Mouse (Mus musculus) frontal cortex, postnatal 14 days (tissue): Measurements from ENCODE around the gene Rsph1.
A peak's percentile ranks its signal among the peaks of the same experiment; 100 is the strongest.

ENCODE experiments used
- DNase-seq, 2 experiments: peaks; one replicate each; pipeline ENCODE4 v3.0.0; 2022; ENCODE audit warnings: low spot score in 2 of 2

Gene Rsph1

DNA sequence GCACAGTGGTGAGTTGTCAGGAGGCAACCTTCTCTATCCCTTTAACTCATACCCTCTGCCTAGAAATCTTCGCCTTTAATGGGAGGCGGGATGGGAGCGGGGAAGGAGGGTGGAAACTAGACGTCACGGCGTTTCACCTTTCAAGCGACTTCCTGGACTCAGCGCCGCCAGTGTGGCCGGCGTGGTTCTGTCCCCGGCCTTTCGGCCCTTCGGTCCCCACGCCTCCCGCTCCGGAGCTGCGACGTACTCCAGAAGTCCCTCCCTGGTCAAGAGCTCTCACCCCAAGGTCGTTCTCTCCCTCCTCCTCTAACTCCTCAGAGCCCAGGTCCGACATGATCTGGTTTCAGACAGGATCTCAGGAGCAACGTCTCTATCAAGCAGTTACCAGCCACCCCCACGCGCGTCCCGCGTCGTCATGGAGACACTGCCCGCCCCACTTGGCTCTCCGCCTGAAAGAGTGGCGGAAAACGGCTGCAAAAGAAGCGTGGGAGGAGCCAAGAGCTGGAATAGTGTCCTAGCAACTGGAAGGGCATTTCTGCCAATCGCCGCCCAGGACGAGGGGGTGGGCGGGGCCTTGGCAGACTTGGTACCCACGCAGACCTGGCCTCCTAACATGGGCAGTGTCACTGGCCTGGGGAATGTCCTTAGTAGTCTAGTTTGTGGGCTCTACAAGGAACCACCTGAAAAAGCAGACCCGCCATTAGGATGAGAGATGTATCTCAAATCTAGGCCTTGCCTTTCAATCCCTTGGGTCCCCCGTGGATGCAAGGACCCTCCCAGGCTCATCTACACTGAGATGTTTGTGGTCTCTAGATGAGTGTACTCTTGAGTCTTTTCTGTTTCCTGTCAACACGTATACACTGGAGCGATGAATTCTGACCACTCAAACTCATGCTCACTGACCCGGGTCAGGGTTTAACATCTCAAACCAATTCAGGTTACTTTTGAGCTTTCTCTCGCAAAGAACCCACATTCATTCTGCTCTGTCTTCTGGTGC is at the start of gene Rsph1:
Gene Rsph1, minus strand, starts transcription at position 462 of the 997 bp plus-strand sequence.
- peak; percentile 100 for DNase-seq

DNA sequence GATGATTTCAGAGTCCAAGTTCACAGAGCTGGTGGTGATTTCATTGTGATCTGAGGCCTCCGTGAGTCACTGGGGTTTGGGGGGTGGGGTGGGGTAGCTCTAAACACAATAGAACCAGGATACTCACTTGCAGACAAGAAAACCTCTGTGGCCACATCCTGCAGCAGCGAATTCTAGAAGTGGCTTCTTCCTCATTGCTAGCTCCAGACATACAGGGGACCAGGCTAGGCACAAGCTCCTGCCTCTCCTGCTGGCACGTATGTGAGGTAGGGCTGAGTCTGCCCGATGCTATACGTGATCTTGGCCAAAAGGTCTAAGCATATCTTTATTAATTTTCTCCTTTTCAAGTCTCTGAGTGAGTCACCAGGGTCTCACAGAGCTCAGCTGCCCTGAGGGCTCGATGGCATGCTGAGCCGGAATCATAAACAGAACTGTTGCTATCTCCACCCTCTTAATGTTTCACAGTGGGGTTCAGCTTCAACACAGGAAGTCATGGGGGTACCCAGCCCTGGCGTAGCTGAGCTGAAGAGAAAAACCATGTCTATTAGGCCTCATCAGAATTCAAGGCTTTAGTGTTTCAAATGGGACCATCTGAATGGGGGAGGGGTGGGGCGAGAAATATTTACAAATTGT is 49.2 kb upstream of the Rsph1 start:
- no peak for DNase-seq

DNA sequence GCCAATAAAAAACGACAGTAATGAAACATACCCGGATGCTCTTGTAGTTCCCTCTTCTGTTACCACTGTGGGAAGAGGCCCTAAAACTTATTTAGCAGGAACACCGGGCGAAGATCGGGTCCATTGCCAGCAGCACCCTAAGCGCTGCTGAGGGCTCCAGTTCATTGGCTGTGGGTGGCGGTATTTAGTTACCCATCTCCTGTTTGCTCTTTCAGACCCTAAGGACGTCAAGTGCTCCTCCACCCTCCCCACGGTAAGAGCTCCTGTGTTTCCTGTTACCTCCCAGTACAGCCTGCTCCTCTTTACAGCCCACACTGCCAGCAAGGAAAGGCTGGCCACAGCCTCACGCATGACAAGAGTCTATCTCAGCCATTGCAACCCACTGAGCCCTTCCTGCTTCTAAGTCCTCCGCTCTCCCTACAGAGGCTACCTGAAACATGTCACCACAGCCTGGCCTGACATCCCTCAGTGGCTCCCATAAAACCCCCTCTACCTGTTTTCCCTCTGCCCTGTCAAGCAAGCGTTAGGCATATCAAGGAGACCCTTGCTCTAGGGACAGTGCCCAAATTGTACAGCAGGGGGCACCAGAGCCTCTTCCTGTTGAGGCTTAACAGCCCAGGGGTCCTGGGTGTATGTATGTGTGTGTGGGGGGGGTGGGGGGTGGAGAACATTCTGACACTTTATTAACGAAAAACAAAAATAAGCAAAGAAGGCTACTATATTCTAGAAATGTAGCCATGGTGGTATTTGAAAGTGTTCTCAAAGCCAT is 48.5 kb upstream of the Rsph1 start:
- no peak for DNase-seq

GRCm38 (mm10) chr17:31324227-31324626 is 47.0 kb upstream of the Rsph1 start:
- DNase-seq: no peak

GRCm38 (mm10) chr17:31323379-31323778 is 46.2 kb upstream of the Rsph1 start:
- DNase-seq: no peak

GRCm38 (mm10) chr17:31322446-31322845 is 45.3 kb upstream of the Rsph1 start:
- no peak for DNase-seq

GRCm38 (mm10) chr17:31321425-31321824 is 44.2 kb upstream of the Rsph1 start:
- DNase-seq: peak; percentile 70 to 76

- no peak for DNase-seq
These were observed 42.0 kb upstream of the Rsph1 start for GRCm38 (mm10) chr17:31318906-31319767.

- no peak for DNase-seq
These were observed 40.5 kb upstream of the Rsph1 start for GRCm38 (mm10) chr17:31317521-31318272.

GRCm38 (mm10) chr17:31316998-31317397 is 39.8 kb upstream of the Rsph1 start:
- no peak for DNase-seq

- DNase-seq: no peak
These were observed 38.8 kb upstream of the Rsph1 start for GRCm38 (mm10) chr17:31315993-31316392.

DNA sequence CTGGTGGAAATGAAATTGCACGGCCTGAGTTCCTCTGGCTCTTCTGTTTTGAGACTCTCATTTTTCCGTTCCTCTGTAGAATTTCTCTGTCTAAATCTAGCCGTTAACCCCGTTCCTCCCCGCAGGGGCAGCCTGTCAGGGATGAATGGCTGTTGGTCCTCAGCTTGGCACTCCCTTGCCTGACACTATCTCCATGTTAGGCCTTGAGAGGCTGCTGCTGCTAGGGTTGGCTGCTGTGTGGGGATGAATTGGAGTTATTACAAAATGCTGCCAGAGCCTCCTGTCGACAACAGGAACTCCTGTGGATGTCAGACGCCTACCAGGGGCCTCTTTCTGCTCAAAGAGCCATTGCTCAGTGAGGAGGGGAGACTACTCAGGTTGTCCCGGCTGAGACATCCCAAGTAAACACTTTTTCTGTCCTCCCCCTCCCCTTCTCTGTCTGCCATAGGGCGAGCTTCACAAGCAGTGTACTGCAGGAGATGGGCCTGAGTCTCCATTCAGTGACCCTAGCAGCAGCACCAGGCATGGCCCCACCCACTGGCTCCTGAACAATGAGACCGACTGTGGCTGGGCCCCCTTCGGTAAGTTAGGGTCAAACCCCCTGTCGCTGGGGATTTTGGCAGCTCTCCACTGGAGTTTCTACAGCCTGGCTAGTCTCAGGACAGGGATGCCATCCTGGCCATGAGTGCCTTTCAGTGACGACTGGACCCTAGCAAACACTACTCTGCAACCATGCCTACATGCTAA is 38.0 kb upstream of the Rsph1 start:
- DNase-seq: no peak

DNA sequence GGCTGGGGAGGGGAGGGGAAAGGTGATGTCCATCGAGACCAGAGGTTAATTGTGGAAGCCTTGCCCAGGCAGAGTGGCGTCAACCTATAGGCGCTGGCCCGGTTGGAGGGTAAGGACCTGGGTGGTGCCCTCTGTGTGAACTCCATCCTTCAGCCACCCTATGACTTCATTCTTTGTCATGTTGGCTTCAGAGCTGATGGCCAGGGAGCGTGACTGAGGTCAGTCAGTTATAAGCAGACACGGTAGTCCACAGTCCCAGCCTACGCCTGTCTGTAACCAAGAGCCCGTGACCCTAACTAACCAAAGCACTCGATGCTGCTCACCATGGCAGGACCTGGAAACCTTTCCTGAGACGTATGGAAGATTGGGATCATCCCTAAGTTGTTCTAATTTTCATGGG is 35.5 kb upstream of the Rsph1 start:
- DNase-seq: no peak

DNA sequence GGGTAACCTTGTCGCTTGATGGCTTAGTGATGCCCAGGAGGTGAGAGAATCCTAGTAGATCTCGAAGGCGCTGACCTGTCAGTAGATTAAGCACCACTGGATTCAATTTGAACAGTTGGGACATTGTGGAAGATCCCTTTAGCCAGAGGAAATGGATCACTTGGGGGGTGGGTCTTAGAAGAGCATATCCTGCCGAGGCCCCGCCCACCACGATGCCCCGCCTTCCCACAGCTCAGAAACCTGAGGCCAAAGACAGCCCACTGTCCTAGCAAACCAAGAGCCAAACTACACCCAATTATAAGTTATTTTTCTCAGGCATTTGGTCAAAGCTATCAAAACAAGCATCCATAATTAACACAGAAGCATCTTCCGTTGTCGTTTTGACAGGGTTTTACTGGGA is 33.9 kb upstream of the Rsph1 start:
- DNase-seq: no peak

- DNase-seq: no peak
These were observed 32.2 kb upstream of the Rsph1 start for GRCm38 (mm10) chr17:31309281-31309793.

GRCm38 (mm10) chr17:31308291-31308816 is 31.2 kb upstream of the Rsph1 start:
- no peak for DNase-seq

DNA sequence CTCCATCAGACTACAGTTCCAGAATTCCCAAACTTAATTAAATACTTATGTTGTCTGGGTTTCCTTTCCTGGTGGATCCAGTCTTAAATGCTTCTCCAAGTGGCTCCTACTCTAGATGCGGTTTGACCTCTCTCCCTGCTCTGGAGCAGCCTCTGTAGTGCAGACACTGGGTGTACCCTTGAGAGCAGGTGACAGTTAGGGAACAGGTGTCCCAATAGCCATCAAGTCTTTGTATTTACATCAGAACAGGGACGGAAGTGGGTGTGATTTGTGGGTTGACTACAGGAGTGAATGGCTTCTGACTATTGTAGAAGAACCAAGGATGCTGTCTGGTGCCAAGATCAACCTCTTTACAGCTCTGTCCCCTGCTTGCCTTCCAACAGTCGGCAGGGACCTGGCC is 30.6 kb upstream of the Rsph1 start:
- DNase-seq: no peak

DNA sequence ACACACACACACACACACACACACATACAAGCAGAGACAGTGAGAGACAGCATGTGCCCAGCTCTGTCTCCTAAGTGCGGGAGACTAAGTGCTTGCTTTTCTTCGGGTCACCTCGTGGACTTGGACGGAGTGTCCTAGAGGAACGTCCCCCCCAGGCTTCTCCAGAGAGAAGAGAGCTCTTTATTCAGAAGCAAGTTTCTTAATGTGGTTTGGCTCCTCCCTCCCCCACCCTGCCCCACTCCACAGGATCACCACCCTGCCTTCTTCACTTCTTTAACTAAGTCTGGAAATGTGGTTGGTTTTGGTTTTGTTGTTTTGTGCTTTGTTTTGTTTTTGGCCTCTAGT is 28.6 kb upstream of the Rsph1 start:
- no peak for DNase-seq
